Mouse (Mus musculus) megakaryocyte, embryonic 14.5 days (primary cell): ENCODE data around the gene Atraid.

Source experiments
- FLI1 ChIP-seq: IDR thresholded peaks from 2 replicates; pipeline ENCODE4 v1.6.1; 2012; ENCODE audit warnings: low read length, inconsistent platforms, mixed read lengths
- GATA1 ChIP-seq: IDR thresholded peaks from 3 replicates; pipeline ENCODE4 v1.6.1; 2012; ENCODE audit warnings: mixed read lengths, low read length, inconsistent platforms, borderline replicate concordance

DNA sequence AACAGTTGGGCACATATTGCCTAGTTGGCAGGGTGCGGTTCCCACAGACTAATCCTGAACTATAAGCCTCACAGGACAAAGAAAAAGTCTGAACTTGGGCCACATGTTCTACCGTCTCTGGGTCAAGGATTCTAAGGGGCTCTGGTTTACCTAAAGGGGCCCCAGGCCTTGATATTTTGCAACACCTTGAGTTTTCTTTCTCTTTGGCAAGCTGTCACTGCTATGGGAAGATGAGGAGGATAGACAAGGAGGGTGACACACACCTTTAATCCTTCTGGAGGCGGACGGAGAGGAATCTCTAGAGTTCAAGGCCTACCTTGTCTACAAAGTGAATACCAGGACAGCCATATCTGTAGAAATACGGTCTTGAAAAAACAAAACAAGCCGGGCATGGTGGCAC, 1.7 kb upstream of the Atraid start:
- TF ChIP-seq GATA1 (no peak), FLI1 (no peak)
